Mouse (Mus musculus): ENCODE results near the gene Metap1d. TPM values are rescaled to one million over a fixed set of nuclear protein-coding genes. Genes with fewer than 3 reads are reported as not detected.
A peak's percentile ranks its signal among the peaks of the same experiment; 100 is the strongest.

Metap1d gene
- polyA plus RNA-seq, 1 experiment from 2014 or later, result 21.0 TPM

DNA sequence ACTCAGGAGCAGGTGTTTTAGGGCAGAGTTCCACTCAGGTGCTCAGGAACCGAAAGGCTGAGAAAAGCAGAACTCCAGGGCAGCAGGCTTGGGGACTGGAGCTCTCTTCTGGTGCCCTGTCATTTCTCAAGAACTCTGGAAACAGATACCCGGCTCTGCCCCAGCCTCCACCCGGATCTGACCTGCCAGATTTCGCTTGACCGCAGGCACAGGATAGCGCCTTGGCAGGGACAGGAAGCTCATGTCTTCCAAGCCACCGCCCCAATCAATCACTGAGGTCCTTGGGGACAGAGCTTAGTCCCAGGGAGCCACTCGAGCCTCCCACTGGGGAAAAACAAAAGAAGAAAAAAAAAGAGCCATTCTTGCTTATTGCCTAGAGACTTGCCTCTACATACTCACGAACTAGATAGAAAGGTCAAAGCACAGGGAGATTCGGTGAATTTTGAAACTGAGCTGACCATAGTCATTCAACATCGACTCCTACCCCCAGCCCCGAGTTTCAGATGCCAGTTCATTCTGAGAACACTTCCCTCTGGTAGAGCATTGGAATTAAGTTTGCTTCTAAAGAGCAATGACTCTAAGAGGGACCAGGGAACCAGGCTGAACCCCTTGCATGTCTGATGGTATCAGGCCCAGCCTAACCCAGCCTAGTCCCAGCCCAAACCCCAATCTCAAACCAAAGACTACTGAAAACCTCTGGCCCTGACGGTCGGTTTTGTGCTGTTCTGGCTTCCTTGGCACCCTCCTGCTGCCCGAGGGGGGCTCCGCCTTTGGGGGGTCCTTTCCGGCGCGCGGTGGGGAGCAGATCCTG lies 81.4 kb downstream of the Metap1d start:
- H3K4me3 ChIP-seq (replicated peaks), result no peak overlapping the region
- H3K4me2 ChIP-seq, result no peak overlapping the region
- H3K9ac ChIP-seq, result no peak overlapping the region
- WGBS (ENCODE audit: insufficient replicate concordance), result 2% methylated on average over 20 of the region's 20 CpGs
- H3K9me3 ChIP-seq (replicated peaks), result no peaks in the 10 kb centered on the region
- no peak for ATAC-seq (ENCODE audit: insufficient read depth)
- peaks cover 98% of the 10 kb centered on the region for H3K27me3 ChIP-seq
- H3K36me3 ChIP-seq (replicated peaks), result no peaks in the 10 kb centered on the region
- no peak overlapping the region for H3K27ac ChIP-seq (replicated peaks)
- H3K4me1 ChIP-seq (replicated peaks), result peaks cover 28% of the 10 kb centered on the region

DNA sequence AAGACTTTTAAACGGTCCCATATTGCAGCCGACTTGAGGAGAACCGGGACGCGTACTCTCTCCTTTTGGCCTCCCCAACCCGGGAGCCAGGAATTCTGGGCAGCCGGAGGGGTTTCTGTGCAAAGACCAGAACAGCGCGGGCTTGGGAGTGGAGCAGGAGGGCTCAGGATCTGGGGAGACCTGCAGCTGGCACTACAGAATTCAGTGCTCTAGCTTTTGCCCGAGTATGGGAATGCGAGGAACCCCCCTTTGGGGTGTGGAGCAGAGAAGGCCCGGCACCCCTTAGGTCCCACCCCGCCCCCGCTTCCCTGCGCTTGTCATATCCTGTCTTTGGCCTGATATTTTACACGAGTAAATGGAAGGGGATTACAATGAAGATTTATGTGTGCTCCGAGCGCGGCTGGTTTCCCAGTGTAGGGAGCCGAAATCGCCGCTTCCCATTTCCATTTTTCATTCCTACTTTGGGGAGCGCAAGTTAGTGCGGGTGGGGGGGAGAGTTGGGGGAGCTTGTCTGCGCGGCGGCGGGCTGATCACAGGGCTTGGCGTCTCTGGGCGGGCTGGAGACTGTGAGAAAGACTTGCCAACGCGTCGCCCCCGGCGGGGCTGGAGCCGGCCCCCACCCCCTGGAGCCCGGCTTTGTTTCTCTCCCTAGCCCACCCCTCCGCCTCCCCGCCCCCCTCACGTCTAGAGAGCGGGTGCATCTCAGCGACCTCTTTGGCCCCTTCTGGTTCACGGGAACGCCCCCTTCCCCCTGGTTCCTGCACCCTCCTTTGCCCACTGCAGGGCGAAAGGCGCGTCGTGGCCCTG lies 87.7 kb downstream of the Metap1d start:
- H3K9me3 ChIP-seq (replicated peaks), result no peaks in the 10 kb centered on the region
- H3K27ac ChIP-seq (replicated peaks), result no peak overlapping the region
- no peak overlapping the region for H3K4me2 ChIP-seq
- no peaks in the 10 kb centered on the region for H3K36me3 ChIP-seq (replicated peaks)
- 1% methylated on average over 48 of the region's 48 CpGs for WGBS (ENCODE audit: insufficient replicate concordance)
- no peak overlapping the region for H3K9ac ChIP-seq
- peaks cover 41% of the 10 kb centered on the region for H3K4me1 ChIP-seq (replicated peaks)
- no peak overlapping the region for H3K4me3 ChIP-seq (replicated peaks)
- peaks cover 100% of the 10 kb centered on the region for H3K27me3 ChIP-seq
- ATAC-seq (ENCODE audit: insufficient read depth), result no peak

DNA sequence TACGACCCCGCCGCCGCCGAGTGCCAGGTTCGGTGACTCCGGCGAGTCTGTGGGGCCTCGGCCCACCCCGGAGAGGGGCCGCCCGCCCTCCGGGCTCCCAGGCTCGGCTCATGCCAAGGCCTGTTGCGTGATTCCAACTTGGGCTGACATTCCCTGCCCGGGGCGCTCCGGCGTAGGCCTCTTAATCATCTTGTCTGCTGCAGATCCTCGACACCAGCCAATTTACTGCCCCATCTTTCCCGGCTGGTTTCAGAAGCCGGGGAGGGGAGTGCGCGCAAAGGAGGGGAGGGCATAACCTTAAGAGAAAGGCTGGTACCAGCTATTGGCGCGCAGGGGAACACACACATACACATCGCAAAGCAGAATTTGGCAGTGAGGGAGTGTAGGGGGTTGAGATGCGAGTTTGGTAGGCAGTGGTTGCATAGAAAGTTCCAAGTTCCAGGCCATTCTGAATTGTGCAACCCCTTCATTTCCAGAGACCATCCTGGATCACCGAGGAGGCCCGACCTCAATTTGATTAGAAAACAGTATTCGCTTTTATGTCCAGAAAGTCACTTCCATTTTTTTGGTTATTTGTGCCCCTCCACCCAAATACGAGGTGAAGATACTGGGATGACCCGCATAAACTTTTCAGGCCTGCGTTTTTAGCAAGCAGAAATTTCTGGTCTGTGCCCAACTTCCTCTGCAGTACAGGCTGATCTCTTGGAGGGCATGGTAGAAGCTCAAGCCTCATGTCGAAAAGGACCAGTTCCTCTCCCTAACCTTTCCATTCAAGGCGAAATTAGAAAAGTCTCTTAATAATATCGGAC lies 88.5 kb downstream of the Metap1d start:
- ATAC-seq (ENCODE audit: insufficient read depth), result no peak
- H3K9me3 ChIP-seq (replicated peaks), result no peaks in the 10 kb centered on the region
- no peak overlapping the region for H3K4me2 ChIP-seq
- no peaks in the 10 kb centered on the region for H3K36me3 ChIP-seq (replicated peaks)
- H3K4me3 ChIP-seq (replicated peaks), result no peak overlapping the region
- H3K9ac ChIP-seq, result no peak overlapping the region
- H3K27ac ChIP-seq (replicated peaks), result no peak overlapping the region
- peaks cover 100% of the 10 kb centered on the region for H3K27me3 ChIP-seq
- 3% methylated on average over 37 of the region's 37 CpGs for WGBS (ENCODE audit: insufficient replicate concordance)
- peaks cover 50% of the 10 kb centered on the region for H3K4me1 ChIP-seq (replicated peaks)

DNA sequence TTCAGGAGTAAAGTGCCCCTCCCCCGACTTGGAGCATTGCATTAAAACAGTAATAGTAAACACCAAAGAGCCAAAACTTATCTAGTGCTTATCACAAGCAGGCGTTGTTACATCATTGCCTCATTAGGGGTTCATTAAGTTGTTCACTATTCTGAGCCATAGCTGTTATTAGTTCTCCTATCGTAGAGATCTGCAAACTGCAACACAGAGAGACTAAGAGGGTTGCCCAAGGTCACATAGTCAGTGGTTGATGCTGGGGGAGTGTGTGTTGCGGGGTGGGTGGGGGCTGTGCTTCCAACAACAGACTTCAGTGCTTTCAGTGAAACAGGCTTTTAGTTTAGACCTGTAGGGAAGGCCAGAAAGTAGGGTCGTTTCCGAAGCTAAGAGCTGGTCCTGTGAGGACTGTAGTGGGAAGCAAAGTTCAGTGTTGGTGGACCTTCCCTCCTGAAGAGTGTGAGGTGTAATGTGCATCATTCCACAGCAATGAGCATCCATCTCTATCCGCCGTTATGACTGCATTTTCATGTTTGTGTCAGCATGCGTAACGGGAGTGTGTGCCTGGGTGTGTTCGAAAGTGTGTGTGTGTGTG lies 89.2 kb downstream of the Metap1d start:
- no peaks in the 10 kb centered on the region for H3K9me3 ChIP-seq (replicated peaks)
- no peak overlapping the region for H3K4me3 ChIP-seq (replicated peaks)
- peaks cover 53% of the 10 kb centered on the region for H3K4me1 ChIP-seq (replicated peaks)

DNA sequence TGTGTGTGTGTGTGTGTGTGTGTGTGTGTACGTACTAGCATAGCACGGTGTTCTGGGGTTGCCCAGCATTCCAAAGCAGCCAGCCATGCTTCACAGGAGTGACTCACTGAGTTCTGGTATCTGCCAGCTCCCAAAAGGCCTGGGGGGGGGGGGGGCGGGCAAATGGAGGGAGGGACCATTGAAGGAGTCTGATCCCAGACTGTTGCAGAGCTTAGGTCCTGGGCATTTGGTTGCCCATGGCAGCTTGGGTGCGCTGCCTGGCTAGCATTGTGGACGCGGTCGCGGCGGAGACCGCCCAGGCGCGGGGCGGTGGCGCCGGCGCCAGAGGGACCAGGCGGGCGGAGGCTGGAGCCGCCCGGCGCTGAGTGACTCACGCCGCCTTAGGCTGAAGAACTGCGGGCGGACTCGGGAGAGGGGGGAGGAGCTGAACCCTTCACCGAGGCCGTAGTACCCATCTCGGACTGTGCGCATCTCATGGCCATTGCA lies 89.8 kb downstream of the Metap1d start:
- WGBS (ENCODE audit: insufficient replicate concordance), result 1% methylated on average over 30 of the region's 30 CpGs
- no peak overlapping the region for H3K4me3 ChIP-seq (replicated peaks)
- ATAC-seq (ENCODE audit: insufficient read depth), result no peak

More for the DNA sequence above, 89.2 kb downstream of the Metap1d start:
- H3K4me2 ChIP-seq, result no peak overlapping the region
- no peak overlapping the region for H3K9ac ChIP-seq
- WGBS (ENCODE audit: insufficient replicate concordance), result 7% methylated on average over 11 of the region's 11 CpGs
- ATAC-seq (ENCODE audit: insufficient read depth), result no peak
- H3K36me3 ChIP-seq (replicated peaks), result no peaks in the 10 kb centered on the region
- H3K27ac ChIP-seq (replicated peaks), result no peak overlapping the region
- H3K27me3 ChIP-seq, result peaks cover 100% of the 10 kb centered on the region

DNA sequence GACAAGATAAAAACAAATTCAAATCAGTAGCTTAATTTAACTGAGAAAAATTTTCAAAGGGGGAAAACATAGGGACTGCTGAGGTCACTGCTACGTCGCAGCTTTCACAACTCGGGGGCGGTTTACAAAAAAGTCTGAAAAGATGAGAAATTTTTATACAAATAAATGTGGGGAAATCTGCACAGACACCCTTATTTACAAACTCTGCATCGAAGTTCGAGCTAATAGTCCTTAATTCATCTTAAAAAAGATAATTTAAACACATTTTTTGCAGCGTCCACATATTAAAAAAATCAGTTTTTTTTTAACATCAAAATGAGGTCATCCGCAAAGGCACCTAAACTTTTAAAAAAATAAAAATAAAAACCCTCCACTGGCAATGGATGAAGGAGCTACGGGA lies 90.5 kb downstream of the Metap1d start:
- Histone ChIP-seq H3K36me3 (replicated peaks) (no peaks in the 10 kb centered on the region), H3K27me3 (peaks cover 97% of the 10 kb centered on the region), H3K27ac (replicated peaks) (no peak overlapping the region), H3K4me3 (replicated peaks) (no peak overlapping the region), H3K4me1 (replicated peaks) (peaks cover 50% of the 10 kb centered on the region), H3K9ac (no peak overlapping the region), H3K9me3 (replicated peaks) (no peaks in the 10 kb centered on the region), H3K4me2 (no peak overlapping the region)
- WGBS (ENCODE audit: insufficient replicate concordance), result 3% methylated on average over 9 of the region's 9 CpGs
- no peak for ATAC-seq (ENCODE audit: insufficient read depth)

More for the DNA sequence above, 89.8 kb downstream of the Metap1d start:
- no peak overlapping the region for H3K9ac ChIP-seq
- H3K4me1 ChIP-seq (replicated peaks), result peaks cover 53% of the 10 kb centered on the region
- H3K9me3 ChIP-seq (replicated peaks), result no peaks in the 10 kb centered on the region
- H3K36me3 ChIP-seq (replicated peaks), result no peaks in the 10 kb centered on the region
- H3K27ac ChIP-seq (replicated peaks), result no peak overlapping the region
- H3K27me3 ChIP-seq, result peaks cover 97% of the 10 kb centered on the region
- H3K4me2 ChIP-seq, result peak overlapping the region; percentile 25; the same call in 1 of the 2 replicates

DNA sequence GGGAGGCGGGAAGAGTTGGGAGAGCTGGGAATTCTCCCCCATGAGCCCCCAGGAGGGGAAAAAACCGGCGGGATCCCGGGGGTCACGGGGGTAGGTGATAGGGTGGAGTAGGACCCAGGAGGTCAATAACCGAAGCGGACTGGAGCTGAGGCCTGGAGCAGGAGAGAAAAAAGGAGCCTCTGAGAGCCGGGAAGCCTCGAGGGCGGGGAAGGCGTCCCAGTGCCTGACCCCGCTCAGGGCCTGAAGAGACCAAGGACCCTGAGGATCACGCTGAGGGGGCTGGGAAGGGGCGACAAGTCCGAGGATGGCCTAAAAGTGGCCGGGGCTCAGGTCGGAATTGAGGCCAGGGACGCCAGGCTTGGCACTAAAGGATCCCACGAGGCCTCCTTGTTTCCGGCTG lies 90.9 kb downstream of the Metap1d start:
- Histone ChIP-seq H3K27me3 (peaks cover 97% of the 10 kb centered on the region), H3K9me3 (replicated peaks) (no peaks in the 10 kb centered on the region), H3K27ac (replicated peaks) (no peak overlapping the region), H3K4me3 (replicated peaks) (no peak overlapping the region), H3K4me1 (replicated peaks) (peaks cover 46% of the 10 kb centered on the region), H3K9ac (no peak overlapping the region), H3K4me2 (no peak overlapping the region), H3K36me3 (replicated peaks) (no peaks in the 10 kb centered on the region)
- WGBS (ENCODE audit: insufficient replicate concordance), result 3% methylated on average over 20 of the region's 20 CpGs
- ATAC-seq (ENCODE audit: insufficient read depth), result no peak

DNA sequence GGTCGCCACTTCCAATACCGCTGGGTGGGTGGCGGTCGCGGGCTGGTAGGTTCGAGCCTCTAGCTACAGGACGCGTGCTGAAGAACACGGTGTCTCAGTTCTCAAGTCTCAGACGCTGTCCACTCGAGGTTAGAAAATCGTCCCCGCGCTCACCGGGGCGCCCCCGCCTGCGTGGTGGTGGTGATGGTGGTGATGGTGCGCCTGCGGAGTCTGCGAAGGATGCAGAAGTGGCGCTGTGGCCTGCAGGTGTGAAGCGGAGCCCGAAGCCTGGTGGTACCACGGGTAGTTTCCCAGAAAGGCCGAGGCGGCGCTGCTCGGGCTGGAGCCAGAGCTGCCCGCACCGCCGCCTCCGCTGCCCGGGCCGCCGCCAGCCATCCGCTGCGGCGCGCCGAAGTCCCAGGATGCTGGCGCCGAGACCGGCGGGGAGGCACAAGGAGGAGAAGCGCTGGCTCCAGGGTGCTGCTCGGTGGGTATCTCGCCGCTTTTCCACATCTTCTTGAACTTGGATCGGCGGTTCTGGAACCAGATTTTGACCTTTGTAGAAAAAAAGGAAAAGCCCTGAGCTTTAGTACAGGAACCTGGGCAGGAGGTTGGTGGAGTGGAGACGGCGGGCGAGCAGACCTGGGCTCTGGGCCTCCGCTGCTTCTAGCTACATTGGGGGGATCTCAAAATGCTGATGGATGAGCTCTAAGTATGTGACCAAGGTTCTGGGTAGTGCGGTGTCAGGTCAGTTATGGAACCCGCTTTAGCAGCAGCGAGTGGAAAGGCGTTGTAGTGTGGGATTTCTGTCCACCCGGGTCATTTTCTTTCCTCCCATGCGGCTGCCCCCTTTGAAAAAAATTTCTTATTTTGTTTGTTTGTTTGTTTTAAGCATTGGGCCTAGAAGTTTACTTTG lies 91.6 kb downstream of the Metap1d start:
- Histone ChIP-seq H3K9ac (no peak overlapping the region), H3K9me3 (replicated peaks) (no peaks in the 10 kb centered on the region), H3K36me3 (replicated peaks) (no peaks in the 10 kb centered on the region), H3K4me1 (replicated peaks) (peaks cover 40% of the 10 kb centered on the region), H3K4me2 (0 out of 2 replicates have a peak overlapping the region, but pooled peaks have one; percentile 10), H3K27ac (replicated peaks) (no peak overlapping the region), H3K4me3 (replicated peaks) (no peak overlapping the region), H3K27me3 (peaks cover 97% of the 10 kb centered on the region)
- ATAC-seq (ENCODE audit: insufficient read depth), result no peak
- 2% methylated on average over 61 of the region's 61 CpGs for WGBS (ENCODE audit: insufficient replicate concordance)

DNA sequence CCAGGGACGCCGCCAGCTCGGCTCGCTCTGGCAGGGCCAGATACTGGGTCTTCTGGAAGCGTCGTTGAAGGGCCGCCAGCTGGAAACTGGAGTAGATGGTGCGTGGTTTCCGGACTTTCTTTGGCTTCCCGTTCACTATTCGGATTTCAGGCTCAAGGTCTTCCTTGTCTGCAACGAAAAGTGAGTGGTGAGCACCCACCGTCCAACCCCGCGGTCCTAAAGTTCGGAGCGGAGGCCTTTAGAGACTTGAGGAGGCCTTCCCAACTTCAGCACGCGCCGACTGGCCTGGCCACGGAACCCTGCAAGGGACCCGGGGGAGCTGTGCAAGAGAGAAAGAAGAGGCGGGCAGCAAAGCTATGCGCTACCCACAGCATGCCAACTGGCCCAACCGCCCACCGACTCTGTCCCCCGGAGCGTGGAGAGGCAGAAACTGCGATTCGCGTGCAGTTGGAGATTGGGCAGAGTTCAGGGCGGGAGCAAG lies 92.4 kb downstream of the Metap1d start:
- ATAC-seq (ENCODE audit: insufficient read depth), result no peak
- no peak overlapping the region for H3K27ac ChIP-seq (replicated peaks)
- H3K36me3 ChIP-seq (replicated peaks), result no peaks in the 10 kb centered on the region
- peaks cover 97% of the 10 kb centered on the region for H3K27me3 ChIP-seq
- no peak overlapping the region for H3K9ac ChIP-seq
- peaks cover 37% of the 10 kb centered on the region for H3K4me1 ChIP-seq (replicated peaks)
- H3K9me3 ChIP-seq (replicated peaks), result no peaks in the 10 kb centered on the region
- peak overlapping the region; percentile 73 for H3K4me2 ChIP-seq
- peak overlapping the region; percentile 49 for H3K4me3 ChIP-seq (replicated peaks)
- 2% methylated on average over 32 of the region's 32 CpGs for WGBS (ENCODE audit: insufficient replicate concordance)
